Mouse (Mus musculus) thymus, adult 18-20 months (tissue): ENCODE measurements around the gene Gm20431.

Experiments used
- DNase-seq, 2 experiments: peaks; one replicate each; pipeline ENCODE4 v3.0.0; 2022; ENCODE audit warnings: mixed read lengths in 2 of 2

Gm20431 gene

GRCm38 (mm10) chr2:167564551-167565311 is 96.6 kb downstream of the Gm20431 start:
- DNase-seq = no peak

- DNase-seq = no peak
These were observed 97.6 kb downstream of the Gm20431 start for GRCm38 (mm10) chr2:167563703-167564102.

GRCm38 (mm10) chr2:167563035-167563434 is 98.3 kb downstream of the Gm20431 start:
- DNase-seq = no peak

- DNase-seq = no peak
These were observed 99.2 kb downstream of the Gm20431 start for GRCm38 (mm10) chr2:167562101-167562500.

- no peak for DNase-seq
These were observed 101.9 kb downstream of the Gm20431 start for GRCm38 (mm10) chr2:167559413-167559812.
